Mouse (Mus musculus) kidney, embryonic 14.5 days (tissue): ENCODE data around the gene Ezr. TPM values are rescaled to one million over a fixed set of nuclear protein-coding genes. Genes with fewer than 3 reads are reported as not detected.

Experiments
- ATAC-seq: fragments of 200-750 bp; cut with Nextera tagmentation; 2 replicates; pipeline ENCODE4 v1.8.0; 2017; ENCODE audit warnings: moderate number of reproducible peaks, mild to moderate bottlenecking, moderate TSS enrichment, moderate library complexity; ENCODE audit not compliant: low FRiP score, low TSS enrichment
- H3K27ac ChIP-seq: fragments of 300-500 bp; sonication (generic); 2 replicates; pipeline ENCODE4 v1.5.1; 2014; ENCODE audit warnings: low read depth, mild to moderate bottlenecking, low read length, moderate library complexity, mixed read lengths
- H3K27me3 ChIP-seq: fragments of 300-500 bp; sonication (generic); 2 replicates; pipeline ENCODE4 v1.6.1; 2014; ENCODE audit warnings: mild to moderate bottlenecking, low read length; ENCODE audit not compliant: control insufficient read depth, insufficient read depth
- H3K36me3 ChIP-seq: fragments of 300-500 bp; sonication (generic); 2 replicates; pipeline ENCODE4 v1.6.1; 2014; ENCODE audit warnings: low read length, mixed read lengths; ENCODE audit not compliant: control insufficient read depth, insufficient read depth
- H3K4me1 ChIP-seq: fragments of 300-500 bp; sonication (generic); 2 replicates; pipeline ENCODE4 v1.6.1; 2014; ENCODE audit warnings: low read length, mixed read lengths; ENCODE audit not compliant: control insufficient read depth, insufficient read depth
- H3K4me2 ChIP-seq: fragments of 300-500 bp; sonication (generic); replicated peaks from 2 replicates; pipeline ENCODE4 v1.6.1; 2014; ENCODE audit warnings: low read depth, mild to moderate bottlenecking, low read length
- H3K4me3 ChIP-seq: fragments of 300-500 bp; sonication (generic); 2 replicates; pipeline ENCODE4 v1.5.1; 2014; ENCODE audit warnings: mild to moderate bottlenecking, low read length
- H3K9ac ChIP-seq: fragments of 300-500 bp; sonication (generic); 2 replicates; pipeline ENCODE4 v1.6.1; 2014; ENCODE audit warnings: low read depth, mild to moderate bottlenecking, low read length, moderate library complexity
- H3K9me3 ChIP-seq: fragments of 300-500 bp; sonication (generic); 2 replicates; pipeline ENCODE4 v1.6.1; 2016; ENCODE audit warnings: low read length; ENCODE audit not compliant: control insufficient read depth
- WGBS: fragments of 180-500 bp; shearing (Covaris S2); extraction: QIAGEN DNeasy Blood & Tissue Kit; methylation state at CpG from one replicate; pipeline ENCODE4 v1.1.7; 2014; 5-methylcytosine and 5-hydroxymethylcytosine counted together
- polyA plus RNA-seq: library from polyadenylated mRNA; unstranded; fragments of >200 nt; fragmentation: Nextera tagmentation; extraction: Ambion mirVana; gene quantifications from 2 replicates; pipeline ENCODE4 v1.2.1, GENCODE M21; 2014

The Ezr gene
- polyA plus RNA-seq, 1 experiment from 2014 or later = 158 TPM

DNA sequence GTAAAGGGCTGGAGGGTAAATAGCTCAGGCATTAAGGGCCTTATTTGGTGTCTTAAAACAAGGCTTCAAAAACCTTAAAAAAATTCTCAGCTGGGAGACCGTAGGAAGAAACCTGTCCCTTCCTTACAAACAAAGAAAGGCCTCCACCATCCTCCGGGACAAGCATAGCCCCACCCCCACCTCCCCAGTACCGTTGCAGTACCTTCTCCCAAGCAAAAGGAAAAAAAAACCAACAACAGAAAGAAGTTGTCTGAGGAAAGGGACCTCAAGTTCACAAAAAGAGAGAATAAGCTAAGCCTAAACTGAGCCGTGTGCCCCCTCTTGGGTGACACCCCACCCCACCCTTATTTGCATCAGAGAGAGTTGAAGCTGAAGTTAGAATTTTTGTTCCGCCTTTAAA, 6.0 kb downstream of the Ezr start:
- H3K4me2 ChIP-seq = no peak overlapping the region
- no peak for ATAC-seq
- H3K9ac ChIP-seq = no peak overlapping the region
- no peaks in the 10 kb centered on the region for H3K9me3 ChIP-seq
- peaks cover 41% of the 10 kb centered on the region for H3K4me1 ChIP-seq
- 41% methylated on average over 5 of the region's 5 CpGs for WGBS
- no peaks in the 10 kb centered on the region for H3K27me3 ChIP-seq
- peak overlapping the region; percentile 25; the same call in 1 of the 2 replicates for H3K27ac ChIP-seq
- no peak overlapping the region for H3K4me3 ChIP-seq
- no peaks in the 10 kb centered on the region for H3K36me3 ChIP-seq

DNA sequence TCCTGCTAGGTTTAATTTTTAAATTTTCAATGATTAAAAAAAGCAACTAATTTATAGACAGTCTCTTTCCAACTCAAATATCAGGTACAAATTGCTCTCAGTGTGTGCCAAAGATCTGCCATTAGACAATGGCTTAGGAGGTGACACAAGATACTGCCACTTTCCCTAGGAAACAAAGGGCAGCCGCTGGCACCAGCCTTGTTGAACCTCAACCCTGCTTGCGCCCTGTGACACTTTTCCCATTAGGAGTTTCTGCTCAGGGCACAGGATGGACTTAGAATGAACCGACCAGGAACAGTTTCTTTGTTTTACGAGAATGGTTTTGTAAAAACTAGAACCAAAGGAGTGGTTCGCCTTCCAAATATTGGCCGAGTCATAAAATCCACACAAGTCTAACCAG, 6.5 kb downstream of the Ezr start:
- Histone ChIP-seq H3K4me1 (peaks cover 46% of the 10 kb centered on the region), H3K27me3 (no peaks in the 10 kb centered on the region), H3K27ac (peak overlapping the region; percentile 25; the same call in 1 of the 2 replicates), H3K4me2 (no peak overlapping the region), H3K4me3 (no peak overlapping the region), H3K9me3 (no peaks in the 10 kb centered on the region), H3K36me3 (no peaks in the 10 kb centered on the region), H3K9ac (no peak overlapping the region)
- no peak for ATAC-seq
- WGBS = 53% methylated on average over 6 of the region's 6 CpGs

DNA sequence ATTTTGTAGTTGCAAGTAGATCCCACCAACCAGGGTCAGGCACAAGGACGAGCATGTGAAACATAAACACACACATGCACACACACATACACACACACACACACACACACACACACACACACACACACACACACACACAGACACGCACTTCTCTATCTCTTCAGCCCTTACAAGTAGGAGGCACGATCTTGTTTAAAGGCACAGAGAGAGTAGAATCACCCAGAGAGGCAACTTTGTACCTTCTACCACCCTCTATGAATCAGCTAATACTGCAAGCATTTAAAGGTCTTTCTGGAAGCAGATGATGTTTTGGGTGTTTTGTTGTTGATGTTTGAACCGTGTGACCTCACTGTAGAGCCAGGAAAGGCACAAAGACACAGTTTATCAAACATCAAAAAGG, 6.9 kb downstream of the Ezr start:
- Histone ChIP-seq H3K9ac (no peak overlapping the region), H3K9me3 (no peaks in the 10 kb centered on the region), H3K4me3 (no peak overlapping the region), H3K27ac (no peak overlapping the region), H3K4me2 (no peak overlapping the region), H3K4me1 (peaks cover 47% of the 10 kb centered on the region), H3K27me3 (no peaks in the 10 kb centered on the region), H3K36me3 (no peaks in the 10 kb centered on the region)
- 75% methylated on average over 4 of the region's 4 CpGs for WGBS
- no peak for ATAC-seq

DNA sequence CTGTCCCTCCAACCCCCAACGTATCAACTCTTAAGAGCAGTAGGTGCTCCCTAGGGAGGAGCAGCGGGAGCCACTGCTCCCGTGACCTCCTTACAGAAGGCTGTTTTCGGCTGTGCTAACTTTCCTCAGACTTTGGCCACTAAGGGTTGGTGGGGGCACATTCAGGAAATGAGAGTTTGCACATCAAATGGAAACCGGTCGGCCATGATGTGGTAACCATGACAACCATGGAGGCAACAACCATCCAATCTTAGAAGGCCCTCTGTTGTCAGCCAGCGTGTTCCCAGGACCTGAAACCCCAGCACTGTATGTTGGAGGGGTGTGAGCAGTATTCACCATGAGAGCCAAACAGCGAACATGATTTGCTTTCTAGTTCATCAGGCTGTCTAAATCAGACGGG, 7.4 kb downstream of the Ezr start:
- H3K9ac ChIP-seq = no peak overlapping the region
- no peak overlapping the region for H3K4me3 ChIP-seq
- no peak overlapping the region for H3K4me2 ChIP-seq
- H3K9me3 ChIP-seq = no peaks in the 10 kb centered on the region
- no peak overlapping the region for H3K27ac ChIP-seq
- no peak for ATAC-seq
- no peaks in the 10 kb centered on the region for H3K36me3 ChIP-seq
- WGBS = 63% methylated on average over 9 of the region's 9 CpGs
- no peaks in the 10 kb centered on the region for H3K27me3 ChIP-seq
- H3K4me1 ChIP-seq = peaks cover 48% of the 10 kb centered on the region

DNA sequence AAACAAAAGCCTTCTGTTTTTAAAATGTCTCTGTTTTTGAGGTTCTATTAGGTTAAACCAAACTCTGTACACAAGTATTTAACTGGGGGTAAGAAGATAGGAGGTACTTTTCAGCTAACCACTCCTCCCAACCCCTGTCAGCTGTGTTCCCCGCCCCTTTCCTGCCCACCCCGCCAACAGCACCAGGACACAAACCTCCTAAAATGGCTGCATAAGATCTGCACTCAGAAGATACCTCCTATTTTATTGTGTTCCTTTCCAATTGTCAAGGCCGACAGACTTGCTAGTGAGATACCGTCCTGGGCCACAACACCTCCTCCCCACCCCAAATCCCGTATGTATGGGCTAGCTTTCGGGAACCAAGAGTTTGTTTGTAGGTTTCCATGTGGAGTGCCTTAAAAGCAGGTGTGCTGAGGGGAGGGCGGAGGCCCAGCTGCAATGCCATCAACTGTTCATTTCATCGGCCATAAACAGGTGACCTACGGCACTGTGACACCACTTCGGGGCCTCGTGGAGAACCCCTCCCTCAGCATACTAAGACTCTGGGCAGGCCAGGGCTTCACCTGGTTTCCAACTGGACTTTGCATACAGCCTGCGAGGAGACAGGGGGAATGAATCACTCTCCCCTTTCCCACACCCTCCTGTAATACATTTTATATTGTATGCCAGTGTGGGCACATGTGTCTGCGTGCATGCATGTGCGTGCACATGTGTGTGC, 9.2 kb downstream of the Ezr start:
- H3K27ac ChIP-seq = peak overlapping the region; percentile 32; the same call in 1 of the 2 replicates
- no peak overlapping the region for H3K4me2 ChIP-seq
- H3K4me3 ChIP-seq = no peak overlapping the region
- H3K4me1 ChIP-seq = peaks cover 46% of the 10 kb centered on the region
- H3K36me3 ChIP-seq = no peaks in the 10 kb centered on the region
- no peak overlapping the region for H3K9ac ChIP-seq
- no peaks in the 10 kb centered on the region for H3K27me3 ChIP-seq
- H3K9me3 ChIP-seq = no peaks in the 10 kb centered on the region
- no peak for ATAC-seq
- WGBS = 66% methylated on average over 14 of the region's 14 CpGs

DNA sequence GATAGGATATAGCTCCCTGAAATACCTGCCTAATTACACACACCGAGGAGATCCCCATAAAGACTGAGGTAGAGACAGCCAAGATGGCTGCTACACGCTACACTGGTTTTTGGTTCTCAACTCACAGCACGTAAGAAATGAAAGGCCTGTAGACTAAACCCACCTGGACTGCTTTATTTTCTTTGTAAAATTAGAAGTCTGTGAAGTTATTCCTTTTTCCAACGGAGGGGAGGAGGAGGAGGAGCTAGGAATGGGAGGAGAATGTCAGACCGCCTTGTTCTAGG, 10.2 kb downstream of the Ezr start:
- H3K27ac ChIP-seq = peak overlapping the region; percentile 89
- WGBS = 36% methylated on average over 5 of the region's 5 CpGs
- peak; percentile 71 for ATAC-seq

DNA sequence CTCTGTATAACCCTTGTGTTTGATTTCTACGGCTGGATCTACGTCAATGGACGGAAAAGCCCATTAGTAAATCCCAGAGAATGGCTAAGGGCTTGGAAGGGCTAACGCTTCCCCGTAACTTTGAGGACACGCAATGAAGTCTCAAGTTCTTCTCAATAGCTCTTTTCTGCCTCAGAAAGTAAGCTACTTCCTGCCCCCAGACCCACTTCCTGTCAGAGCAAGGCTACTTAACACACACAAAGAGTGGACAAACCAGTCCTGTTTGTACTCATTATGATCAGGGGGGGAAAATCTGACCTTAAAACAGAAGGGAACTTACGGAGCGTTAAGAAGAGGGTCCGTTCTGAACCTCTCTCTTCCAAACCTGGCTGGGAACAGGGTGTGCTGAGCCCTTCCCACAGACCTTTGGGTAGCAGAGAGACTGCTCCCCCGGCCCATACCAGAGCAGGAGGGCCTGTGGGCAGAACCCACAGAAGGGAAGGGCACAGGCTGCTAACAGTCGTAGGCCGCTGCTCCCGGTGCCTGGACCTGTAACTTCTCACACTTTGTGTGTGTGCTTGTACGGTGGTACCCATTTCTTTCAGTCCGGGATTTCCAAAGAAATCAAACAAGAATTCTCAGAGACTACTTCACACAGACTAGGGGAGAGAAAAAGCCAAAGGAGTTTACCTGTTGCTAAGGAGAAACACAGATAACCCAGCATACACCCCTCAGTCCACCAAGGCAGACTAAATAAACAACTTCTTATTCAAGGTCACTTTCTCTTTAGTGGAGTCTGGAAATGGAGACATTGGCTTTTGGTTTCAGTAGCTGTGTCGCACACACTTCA, 10.7 kb downstream of the Ezr start:
- Histone ChIP-seq H3K9ac (no peak overlapping the region), H3K27me3 (no peaks in the 10 kb centered on the region), H3K9me3 (no peaks in the 10 kb centered on the region), H3K27ac (peak overlapping the region; percentile 89), H3K4me1 (peaks cover 45% of the 10 kb centered on the region), H3K4me2 (peak overlapping the region; percentile 13; the same call in 1 of the 2 replicates), H3K36me3 (no peaks in the 10 kb centered on the region), H3K4me3 (no peak overlapping the region)
- ATAC-seq = no peak
- WGBS = 57% methylated on average over 16 of the region's 16 CpGs

More for the DNA sequence above, 10.2 kb downstream of the Ezr start:
- no peak overlapping the region; the same call in 1 of the 2 replicates for H3K4me2 ChIP-seq
- H3K9ac ChIP-seq = no peak overlapping the region
- peaks cover 50% of the 10 kb centered on the region for H3K4me1 ChIP-seq
- H3K4me3 ChIP-seq = no peak overlapping the region
- no peaks in the 10 kb centered on the region for H3K36me3 ChIP-seq
- H3K27me3 ChIP-seq = no peaks in the 10 kb centered on the region
- H3K9me3 ChIP-seq = no peaks in the 10 kb centered on the region

DNA sequence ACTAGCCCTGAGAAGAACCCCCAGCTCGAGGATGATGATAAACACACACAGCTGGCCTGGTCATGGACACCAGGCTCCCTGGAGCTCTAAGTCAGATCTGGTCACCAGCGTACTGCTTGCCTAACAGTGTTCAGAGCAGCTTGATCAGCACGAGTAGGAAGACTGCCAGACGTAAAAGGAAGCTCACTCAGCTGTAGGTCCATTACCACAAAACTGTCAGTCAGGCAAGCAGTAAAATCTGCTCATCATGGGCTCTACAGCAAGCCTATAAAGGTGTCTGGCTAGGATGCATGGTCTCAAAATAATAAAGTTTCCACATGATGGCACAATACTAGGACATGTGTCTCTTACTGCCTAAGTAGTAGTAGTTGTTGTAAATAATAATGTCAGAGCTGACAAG, 13.0 kb downstream of the Ezr start:
- no peaks in the 10 kb centered on the region for H3K27me3 ChIP-seq
- 17% methylated on average over 4 of the region's 4 CpGs for WGBS
- ATAC-seq = no peak
- H3K27ac ChIP-seq = no peak overlapping the region; the same call in 1 of the 2 replicates
- no peak overlapping the region for H3K9ac ChIP-seq
- no peak overlapping the region for H3K4me2 ChIP-seq
- H3K4me1 ChIP-seq = peaks cover 56% of the 10 kb centered on the region
- H3K36me3 ChIP-seq = no peaks in the 10 kb centered on the region
- H3K4me3 ChIP-seq = no peak overlapping the region
- no peaks in the 10 kb centered on the region for H3K9me3 ChIP-seq

DNA sequence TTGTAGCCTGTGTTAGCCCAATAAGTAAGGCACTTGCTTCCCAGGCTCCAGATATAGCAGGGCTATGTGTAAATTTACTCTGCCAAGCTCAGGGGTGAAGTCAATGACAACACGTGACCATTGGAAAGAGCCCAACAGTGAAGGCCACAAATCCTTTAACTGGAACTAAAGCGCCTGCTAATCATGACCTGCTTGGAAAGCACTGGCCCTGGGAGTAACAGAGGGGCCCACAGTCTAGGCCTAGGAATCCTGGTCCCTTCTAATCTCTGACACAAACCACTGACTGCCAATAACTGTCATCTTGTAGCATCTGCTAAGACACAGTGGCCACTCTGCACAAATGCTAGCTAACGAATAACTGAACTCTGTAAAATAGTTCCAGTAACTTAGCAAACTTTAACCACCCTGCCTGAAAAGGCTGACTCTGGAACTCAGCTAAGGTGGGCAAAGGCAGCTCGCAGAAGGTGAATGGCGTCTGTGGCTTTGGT, 14.2 kb downstream of the Ezr start:
- peak overlapping the region; percentile 24; the same call in 1 of the 2 replicates for H3K27ac ChIP-seq
- 80% methylated on average over 5 of the region's 5 CpGs for WGBS

More for the DNA sequence above, 14.2 kb downstream of the Ezr start:
- H3K4me2 ChIP-seq = no peak overlapping the region
- H3K9ac ChIP-seq = no peak overlapping the region
- no peaks in the 10 kb centered on the region for H3K36me3 ChIP-seq
- ATAC-seq = no peak
- H3K4me1 ChIP-seq = peaks cover 57% of the 10 kb centered on the region
- H3K27me3 ChIP-seq = no peaks in the 10 kb centered on the region
- H3K9me3 ChIP-seq = no peaks in the 10 kb centered on the region
- no peak overlapping the region for H3K4me3 ChIP-seq
